Mouse (Mus musculus) small intestine, adult 2 months (tissue): Measurements from ENCODE around the gene Fryl. TPM values are rescaled to one million over a fixed set of nuclear protein-coding genes. Genes with fewer than 3 reads are reported as not detected.
A peak's percentile ranks its signal among the peaks of the same experiment; 100 is the strongest.

Experiments
- H3K27ac ChIP-seq: fragments of 200-500 bp; 2 replicates; pipeline ENCODE4 v1.5.1; 2012; ENCODE audit warnings: low read depth, low read length, control low read depth, inconsistent platforms; ENCODE audit not compliant: insufficient read depth
- H3K27me3 ChIP-seq: fragments of 200-500 bp; 2 replicates; pipeline ENCODE4 v1.6.1; 2012; ENCODE audit warnings: mild to moderate bottlenecking, moderate library complexity, low read length, inconsistent platforms; ENCODE audit not compliant: control insufficient read depth, insufficient read depth
- H3K36me3 ChIP-seq: fragments of 200-500 bp; 2 replicates; pipeline ENCODE4 v1.6.1; 2012; ENCODE audit warnings: mild to moderate bottlenecking, low read length, control low read depth, inconsistent platforms; ENCODE audit not compliant: control insufficient read depth, insufficient read depth
- H3K4me1 ChIP-seq: fragments of 200-500 bp; 2 replicates; pipeline ENCODE4 v1.6.1; 2012; ENCODE audit warnings: low read length, inconsistent platforms, mixed read lengths; ENCODE audit not compliant: control insufficient read depth, insufficient read depth, insufficient read length
- H3K4me3 ChIP-seq: fragments of 200-500 bp; 2 replicates; pipeline ENCODE4 v1.5.1; 2012; ENCODE audit warnings: low read depth, mild to moderate bottlenecking, control low read depth, inconsistent platforms, low read length, moderate library complexity
- CTCF ChIP-seq: fragments of 200-500 bp; IDR thresholded peaks from 2 replicates; pipeline ENCODE4 v1.5.1; 2012; ENCODE audit warnings: low read depth, mild to moderate bottlenecking, control low read depth, inconsistent platforms, low read length, moderate library complexity, mixed read lengths; ENCODE audit not compliant: insufficient replicate concordance, insufficient read length; ENCODE audit errors: extremely low read depth
- POLR2A ChIP-seq: fragments of 200-500 bp; IDR thresholded peaks from 2 replicates; pipeline ENCODE4 v1.6.1; 2012; ENCODE audit warnings: low read depth, mild to moderate bottlenecking, control low read depth, inconsistent platforms, low read length, moderate library complexity
- WGBS: fragments of 180-500 bp; shearing (Covaris S2); methylation state at CpG from one replicate; pipeline ENCODE4 v1.1.7; 2018; 5-methylcytosine and 5-hydroxymethylcytosine counted together
- polyA plus RNA-seq: library from polyadenylated mRNA; depleted of rRNA; stranded (reverse); fragments of >200 nt; gene quantifications from 2 replicates; pipeline ENCODE4 v1.2.3, GENCODE M21; 2012

Gene Fryl
- polyA plus RNA-seq, 1 experiment = 104 TPM

- Histone ChIP-seq H3K4me3 (no peak overlapping the region), H3K4me1 (no peaks in the 10 kb centered on the region), H3K27ac (no peak overlapping the region), H3K27me3 (no peaks in the 10 kb centered on the region), H3K36me3 (no peaks in the 10 kb centered on the region)
- TF ChIP-seq CTCF (no peak), POLR2A (no peak)
- WGBS = 76% methylated on average over 5 of the region's 5 CpGs
Measured at GRCm38 (mm10) chr5:73264122-73264521, 7.7 kb upstream of the Fryl start.

- peak overlapping the region; percentile 47 for H3K4me3 ChIP-seq
- H3K36me3 ChIP-seq = no peaks in the 10 kb centered on the region
- 13% methylated on average over 8 of the region's 8 CpGs for WGBS
- H3K27me3 ChIP-seq = no peaks in the 10 kb centered on the region
- H3K4me1 ChIP-seq = peaks cover 5% of the 10 kb centered on the region; the same call in 1 of the 2 replicates
- TF ChIP-seq POLR2A (no peak), CTCF (no peak)
- H3K27ac ChIP-seq = peak overlapping the region; percentile 95
Measured at GRCm38 (mm10) chr5:73257723-73258122, 1.3 kb upstream of the Fryl start.

GRCm38 (mm10) chr5:73257096-73257495 is 677 bp upstream of the Fryl start:
- TF ChIP-seq POLR2A = no peak
- TF ChIP-seq CTCF = no peak
- H3K27me3 ChIP-seq = no peaks in the 10 kb centered on the region
- peak overlapping the region; percentile 56 for H3K4me3 ChIP-seq
- no peaks in the 10 kb centered on the region for H3K36me3 ChIP-seq
- under 1% methylated on average over 11 of the region's 11 CpGs for WGBS
- H3K4me1 ChIP-seq = peaks cover 5% of the 10 kb centered on the region; the same call in 1 of the 2 replicates
- peak overlapping the region; percentile 95 for H3K27ac ChIP-seq

DNA sequence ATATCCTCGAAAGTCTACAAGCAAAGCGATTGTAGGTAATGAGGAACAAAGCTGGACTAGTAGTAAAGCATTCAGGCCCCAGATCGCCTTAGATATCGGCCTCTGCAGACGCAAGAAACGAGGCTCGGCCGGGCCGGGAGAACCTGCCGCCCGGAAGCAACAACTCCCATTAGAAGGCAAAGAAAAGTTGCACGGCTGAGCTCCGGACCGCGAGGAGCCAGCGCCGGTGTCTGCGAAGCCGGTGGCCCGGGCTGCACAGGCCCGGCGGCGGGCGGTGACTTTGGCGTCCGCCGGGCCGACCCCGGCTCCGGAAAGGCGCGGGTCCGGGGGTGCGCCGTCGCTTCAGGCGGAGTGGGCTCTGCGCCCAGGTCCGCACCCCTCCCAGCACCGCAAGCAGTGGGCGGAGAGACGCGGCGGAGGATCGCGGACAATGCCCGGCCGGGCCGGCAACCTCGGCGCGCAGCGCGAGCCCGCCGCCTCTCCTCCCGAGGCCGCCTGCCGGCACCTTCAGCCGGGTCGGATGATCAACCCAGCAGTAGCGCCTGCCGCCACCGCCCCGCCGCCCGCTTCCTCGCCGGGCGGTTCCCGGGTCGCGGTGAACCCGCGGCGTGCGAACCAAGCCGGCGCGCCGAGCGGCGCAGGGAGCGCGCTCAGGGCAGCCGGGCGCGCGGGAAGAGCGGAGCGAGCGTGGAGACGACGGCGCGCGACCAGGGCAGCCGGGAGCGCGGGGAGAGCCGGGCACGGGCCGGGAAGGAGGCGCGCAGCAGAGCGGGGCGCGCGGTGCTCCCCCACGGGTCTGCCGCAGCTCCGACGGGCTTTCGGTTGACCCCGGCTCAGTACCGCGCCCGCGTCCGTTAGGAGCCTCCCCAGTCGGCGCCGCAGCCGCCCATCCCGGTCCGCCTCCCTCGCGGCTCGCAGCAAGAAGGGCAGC is 833 bp downstream of the Fryl start:
- Histone ChIP-seq H3K4me1 (peaks cover 7% of the 10 kb centered on the region; the same call in 1 of the 2 replicates), H3K36me3 (no peaks in the 10 kb centered on the region), H3K4me3 (peak overlapping the region; percentile 96), H3K27me3 (no peaks in the 10 kb centered on the region), H3K27ac (peak overlapping the region; percentile 82)
- TF ChIP-seq POLR2A (no peak), CTCF (no peak)
- under 1% methylated on average over 129 of the region's 129 CpGs for WGBS

GRCm38 (mm10) chr5:73254660-73255059 is 1.8 kb downstream of the Fryl start:
- Histone ChIP-seq H3K4me1 (peaks cover 9% of the 10 kb centered on the region; the same call in 1 of the 2 replicates), H3K27me3 (no peaks in the 10 kb centered on the region), H3K36me3 (no peaks in the 10 kb centered on the region; the same call in none of the 2 replicates), H3K27ac (peak overlapping the region; percentile 82), H3K4me3 (no peak overlapping the region; the same call in 1 of the 2 replicates)
- TF ChIP-seq CTCF (no peak), POLR2A (no peak)
- 5% methylated on average over 5 of the region's 5 CpGs for WGBS

DNA sequence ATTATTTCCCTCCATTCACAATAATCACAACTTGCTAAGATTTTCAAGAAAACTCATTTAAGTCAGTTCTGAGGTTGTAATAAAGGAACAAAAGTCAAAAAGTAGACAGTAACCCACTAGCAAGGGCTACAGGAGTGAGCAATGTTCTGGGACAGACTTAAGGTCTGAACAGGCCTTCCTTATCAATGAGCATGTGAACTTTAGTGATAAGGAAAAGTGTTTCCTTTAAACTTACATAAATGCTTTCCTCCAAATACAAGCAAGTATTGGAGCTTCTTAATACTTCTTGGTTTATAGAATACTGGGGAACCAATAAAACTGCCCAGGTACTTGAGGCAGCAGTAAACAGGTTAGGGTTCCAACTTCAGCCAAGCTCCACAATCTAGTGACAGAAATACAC is 3.7 kb downstream of the Fryl start:
- no peak for TF ChIP-seq CTCF
- TF ChIP-seq POLR2A = no peak
- Histone ChIP-seq H3K4me3 (no peak overlapping the region), H3K27ac (peak overlapping the region; percentile 72), H3K27me3 (no peaks in the 10 kb centered on the region), H3K4me1 (peaks cover 9% of the 10 kb centered on the region; the same call in 1 of the 2 replicates), H3K36me3 (peaks cover 1% of the 10 kb centered on the region)

DNA sequence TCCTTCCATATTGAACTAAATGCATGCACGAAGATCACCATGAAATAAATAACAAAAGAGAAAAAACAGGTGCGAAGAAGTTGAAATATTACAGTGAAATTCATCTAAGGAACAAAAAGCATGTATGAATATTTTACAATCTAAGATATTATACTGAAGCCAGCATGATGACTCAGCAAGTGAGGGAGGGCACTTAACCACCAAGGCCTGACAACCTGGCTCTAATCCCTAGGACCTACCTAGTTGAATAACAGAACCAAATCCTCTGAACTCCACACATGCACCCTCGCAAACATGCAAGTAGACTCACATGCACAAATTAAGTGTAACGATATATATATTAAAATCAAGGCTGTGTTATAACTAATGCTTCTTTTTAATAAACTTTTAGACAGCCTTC is 7.1 kb downstream of the Fryl start:
- Histone ChIP-seq H3K27ac (no peak overlapping the region), H3K36me3 (peaks cover 1% of the 10 kb centered on the region), H3K4me1 (peaks cover 15% of the 10 kb centered on the region), H3K27me3 (no peaks in the 10 kb centered on the region), H3K4me3 (no peak overlapping the region)
- TF ChIP-seq POLR2A (no peak), CTCF (no peak)
- WGBS = 96% methylated on average over 4 of the region's 4 CpGs
